Mouse (Mus musculus): ENCODE data around the gene Gpr132.

DNA sequence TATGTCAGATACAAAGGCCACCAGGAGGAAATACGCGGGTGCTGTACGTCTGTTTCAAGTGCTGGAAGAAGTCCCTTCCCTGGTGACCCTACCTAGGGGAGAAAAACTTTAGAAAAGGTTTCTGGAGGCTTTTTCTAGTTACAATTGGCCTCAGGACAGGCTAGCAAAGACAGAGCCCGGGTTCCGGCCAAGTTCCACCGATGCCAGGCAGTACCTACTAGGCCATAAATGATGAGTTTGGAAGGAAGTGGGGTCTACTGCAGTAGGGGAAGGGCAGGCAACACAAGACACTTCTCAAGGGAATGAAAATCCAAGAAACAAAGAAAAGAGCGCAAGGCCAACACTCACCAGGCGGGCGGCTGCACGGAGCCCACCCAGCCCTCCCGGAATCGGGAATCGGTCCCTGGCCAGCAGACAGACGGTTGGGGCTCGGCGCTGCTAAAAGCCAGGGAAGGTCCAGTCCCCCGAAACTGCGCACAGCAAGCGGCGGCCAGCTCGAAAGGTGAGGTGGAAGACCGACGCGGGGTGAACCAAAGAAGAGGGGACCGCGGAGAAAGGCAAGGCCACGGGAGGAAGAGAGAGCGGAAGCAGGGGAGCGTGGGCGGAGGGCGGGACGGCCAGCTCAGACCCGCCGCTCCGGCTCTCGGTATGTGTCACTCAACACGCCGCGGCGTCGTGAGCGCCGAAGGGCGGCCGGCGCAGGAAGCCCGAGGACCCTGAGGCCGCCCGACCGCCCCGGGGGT is 39.4 kb downstream of the Gpr132 start:
- TF ChIP-seq CTCF (IDR thresholded peaks at IDR 0.05; ENCODE audit: extremely low read depth, insufficient read depth, insufficient read length, insufficient replicate concordance), result no peak
- TF ChIP-seq POLR2A (IDR thresholded peaks at IDR 0.05; ENCODE audit: low read depth, low read length), result no peak

Measured in spleen, adult 2 months (tissue).